Mouse (Mus musculus): ENCODE data around the gene Abhd16a.
"Not testable (repeated sequence)": the region's sequence is repeated elsewhere in the genome, so short reads cannot be mapped to it uniquely, and the experiment has no call there.

Abhd16a gene

GRCm38 (mm10) chr17:35121143-35121799 is 32.2 kb downstream of the Abhd16a start, which contains the start of gene Gpank1:
Gene Gpank1 (plus strand): TSS chr17:35121455.
- peak; percentile 99 for DNase-seq (ENCODE audit: low read depth, low spot score)

GRCm38 (mm10) chr17:35121871-35122303 is 32.8 kb downstream of the Abhd16a start, which contains the start of gene Csnk2b:
Gene Csnk2b (minus strand): TSS chr17:35122053.
- DNase-seq (ENCODE audit: low read depth, low spot score) = peak; percentile 92

- not testable (repeated sequence) for DNase-seq (ENCODE audit: low read depth, low spot score)
These were observed 34.2 kb downstream of the Abhd16a start for GRCm38 (mm10) chr17:35123287-35123686.

- not testable (repeated sequence) for DNase-seq (ENCODE audit: low read depth, low spot score)
These were observed 35.3 kb downstream of the Abhd16a start for GRCm38 (mm10) chr17:35124261-35124896.

- DNase-seq (ENCODE audit: low read depth, low spot score) = no peak
These were observed 36.0 kb downstream of the Abhd16a start for GRCm38 (mm10) chr17:35125081-35125480.

GRCm38 (mm10) chr17:35125578-35125977 is 36.5 kb downstream of the Abhd16a start:
- DNase-seq (ENCODE audit: low read depth, low spot score) = peak; percentile 35

- DNase-seq (ENCODE audit: low read depth, low spot score) = peak; percentile 84
These were observed 37.1 kb downstream of the Abhd16a start, which contains the start of gene D17H6S53E for GRCm38 (mm10) chr17:35126206-35126611. Gene D17H6S53E (plus strand): TSS chr17:35126373.

- DNase-seq (ENCODE audit: low read depth, low spot score) = peak; percentile 38
These were observed 38.0 kb downstream of the Abhd16a start for GRCm38 (mm10) chr17:35127017-35127416.

- DNase-seq (ENCODE audit: low read depth, low spot score) = no peak
These were observed 39.9 kb downstream of the Abhd16a start for GRCm38 (mm10) chr17:35128996-35129395.

- no peak for DNase-seq (ENCODE audit: low read depth, low spot score)
These were observed 42.0 kb downstream of the Abhd16a start for GRCm38 (mm10) chr17:35131038-35131437.

- no peak for DNase-seq (ENCODE audit: low read depth, low spot score)
These were observed 42.6 kb downstream of the Abhd16a start, which contains the start of gene Apom for GRCm38 (mm10) chr17:35131500-35132173. Gene Apom (minus strand): TSS chr17:35132050.

- DNase-seq (ENCODE audit: low read depth, low spot score) = no peak
These were observed 43.1 kb downstream of the Abhd16a start for GRCm38 (mm10) chr17:35132174-35132560.

- no peak for DNase-seq (ENCODE audit: low read depth, low spot score)
These were observed 44.5 kb downstream of the Abhd16a start for GRCm38 (mm10) chr17:35133517-35133916.

GRCm38 (mm10) chr17:35134801-35135590 is 45.9 kb downstream of the Abhd16a start, which contains the start of gene Bag6:
Gene Bag6 (plus strand): TSS chr17:35135178.
- peak; percentile 97 for DNase-seq (ENCODE audit: low read depth, low spot score)

- DNase-seq (ENCODE audit: low read depth, low spot score) = no peak
These were observed 46.7 kb downstream of the Abhd16a start for GRCm38 (mm10) chr17:35135591-35136320.

- DNase-seq (ENCODE audit: low read depth, low spot score) = no peak
These were observed 50.2 kb downstream of the Abhd16a start for GRCm38 (mm10) chr17:35139269-35139668.

GRCm38 (mm10) chr17:35140490-35140996 is 51.5 kb downstream of the Abhd16a start:
- DNase-seq (ENCODE audit: low read depth, low spot score) = no peak

GRCm38 (mm10) chr17:35141971-35142370 is 52.9 kb downstream of the Abhd16a start:
- no peak for DNase-seq (ENCODE audit: low read depth, low spot score)

- no peak for DNase-seq (ENCODE audit: low read depth, low spot score)
These were observed 57.1 kb downstream of the Abhd16a start for GRCm38 (mm10) chr17:35146139-35146538.

- no peak for DNase-seq (ENCODE audit: low read depth, low spot score)
These were observed 58.3 kb downstream of the Abhd16a start for GRCm38 (mm10) chr17:35147348-35147747.
